Mouse (Mus musculus) layer of hippocampus, postnatal 25 days (tissue): Measurements from ENCODE around the gene Brwd3. TPM values are rescaled to one million over a fixed set of nuclear protein-coding genes. Genes with fewer than 3 reads are reported as not detected.

Source experiments
- total RNA-seq, 2 experiments: library from RNA; stranded (reverse); gene quantifications; 2 replicates each; pipeline ENCODE4 v1.2.3; 2021

The Brwd3 gene
- total RNA-seq, 2 experiments from 2014 or later = 14.0 to 17.3 TPM

Other genes with a start within 250 kb of the Brwd3 start
- not detected for gene Gm379, start 169.5 kb downstream of the Brwd3 start, total RNA-seq
- gene Hmgn5, start 179.0 kb upstream of the Brwd3 start, total RNA-seq = 1 to 10 TPM; 8.4 to 9.6 TPM